Mouse (Mus musculus) hindbrain, embryonic 15.5 days (tissue): ENCODE results near the gene Thtpa. TPM values are rescaled to one million over a fixed set of nuclear protein-coding genes. Genes with fewer than 3 reads are reported as not detected.

Experiments
- ATAC-seq: fragments of 200-750 bp; cut with Nextera tagmentation; 2 replicates; pipeline ENCODE4 v1.8.0; 2017; ENCODE audit warnings: low read depth, moderate number of reproducible peaks, moderate TSS enrichment; ENCODE audit not compliant: low FRiP score
- H3K27ac ChIP-seq: fragments of 300-500 bp; sonication (generic); replicated peaks from 2 replicates; pipeline ENCODE4 v1.5.1; 2015; ENCODE audit warnings: mild to moderate bottlenecking, inconsistent platforms
- H3K27me3 ChIP-seq: fragments of 300-500 bp; sonication (generic); 2 replicates; pipeline ENCODE4 v1.6.1; 2015; ENCODE audit warnings: control low read depth, inconsistent platforms
- H3K36me3 ChIP-seq: fragments of 300-500 bp; sonication (generic); 2 replicates; pipeline ENCODE4 v1.6.1; 2015; ENCODE audit warnings: control low read depth, inconsistent platforms
- H3K4me1 ChIP-seq: fragments of 300-500 bp; sonication (generic); replicated peaks from 2 replicates; pipeline ENCODE4 v1.6.1; 2015; ENCODE audit warnings: control low read depth, inconsistent platforms
- H3K4me2 ChIP-seq: fragments of 300-500 bp; sonication (generic); 2 replicates; pipeline ENCODE4 v1.6.1; 2015; ENCODE audit warnings: moderate library complexity, mild to moderate bottlenecking, inconsistent platforms
- H3K4me3 ChIP-seq: fragments of 300-500 bp; sonication (generic); 2 replicates; pipeline ENCODE4 v1.5.1; 2015; ENCODE audit warnings: mild to moderate bottlenecking, inconsistent platforms
- H3K9ac ChIP-seq: fragments of 300-500 bp; sonication (generic); 2 replicates; pipeline ENCODE4 v1.6.1; 2015; ENCODE audit warnings: inconsistent platforms
- H3K9me3 ChIP-seq: fragments of 300-500 bp; sonication (generic); 2 replicates; pipeline ENCODE4 v1.6.1; 2016; ENCODE audit warnings: control low read depth, inconsistent platforms
- WGBS: fragments of 180-500 bp; shearing (Covaris S2); methylation state at CpG from one replicate; pipeline ENCODE4 v1.1.7; 2015; 5-methylcytosine and 5-hydroxymethylcytosine counted together
- polyA plus RNA-seq: library from polyadenylated mRNA; unstranded; fragments of >200 nt; fragmentation: Nextera tagmentation; extraction: Ambion mirVana; gene quantifications from 2 replicates; pipeline ENCODE4 v1.2.1, GENCODE M21; 2015

The Thtpa gene
- polyA plus RNA-seq, 1 experiment from 2014 or later, result 32.6 TPM

DNA sequence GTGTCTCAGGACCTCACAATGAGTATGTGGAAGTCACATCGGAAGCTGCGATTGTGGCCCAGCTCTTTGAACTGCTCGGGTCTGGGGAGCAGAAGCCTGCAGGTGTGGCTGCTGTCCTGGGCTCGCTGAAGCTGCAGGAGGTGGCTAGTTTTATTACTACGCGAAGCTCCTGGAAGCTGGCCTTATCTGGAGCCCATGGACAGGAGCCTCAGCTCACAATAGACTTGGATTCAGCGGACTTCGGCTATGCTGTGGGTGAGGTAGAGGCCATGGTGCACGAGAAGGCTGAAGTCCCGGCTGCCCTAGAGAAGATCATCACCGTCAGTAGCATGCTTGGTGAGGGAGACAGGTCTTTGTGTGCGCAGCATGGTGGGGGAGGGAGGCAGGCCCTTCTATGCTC, 1.1 kb downstream of the Thtpa start:
- Histone ChIP-seq H3K27ac (peak overlapping the region; percentile 96), H3K36me3 (no peaks in the 10 kb centered on the region; the same call in 1 of the 2 replicates), H3K9me3 (no peaks in the 10 kb centered on the region), H3K4me1 (peaks cover 46% of the 10 kb centered on the region), H3K4me2 (peak overlapping the region; percentile 71), H3K4me3 (peak overlapping the region; percentile 69), H3K9ac (peak overlapping the region; percentile 74), H3K27me3 (no peaks in the 10 kb centered on the region)
- WGBS, result 64% methylated on average over 12 of the region's 12 CpGs
- no peak for ATAC-seq

DNA sequence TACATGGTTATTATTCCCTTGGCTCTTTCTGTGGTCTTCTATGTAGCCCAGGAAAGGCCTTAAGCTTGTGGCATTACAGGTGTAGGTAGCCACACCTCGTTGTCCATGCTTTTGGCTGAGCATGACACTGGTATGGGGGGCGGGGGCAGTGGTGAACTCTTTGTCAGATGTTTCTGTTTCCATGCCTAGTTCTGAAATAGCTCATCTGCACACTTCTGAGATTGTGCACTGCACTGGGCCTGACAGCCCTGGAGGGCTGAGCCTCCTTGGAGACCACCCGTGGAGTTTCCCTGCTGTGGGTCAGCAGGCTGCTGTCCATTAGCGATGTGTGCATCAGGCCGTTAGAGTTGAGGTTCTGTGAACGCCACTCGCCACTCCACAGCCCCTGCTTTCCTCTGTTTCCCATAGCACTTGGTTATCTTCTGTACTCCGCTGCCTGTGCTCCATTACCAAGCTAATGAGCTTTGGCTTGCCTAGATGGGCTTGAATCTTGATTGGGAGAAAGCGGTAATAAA, 2.0 kb downstream of the Thtpa start:
- H3K9me3 ChIP-seq, result no peaks in the 10 kb centered on the region
- peak overlapping the region; percentile 41 for H3K27ac ChIP-seq
- peak overlapping the region; percentile 34 for H3K4me2 ChIP-seq
- H3K9ac ChIP-seq, result peak overlapping the region; percentile 23; the same call in 1 of the 2 replicates
- no peak for ATAC-seq
- H3K36me3 ChIP-seq, result no peaks in the 10 kb centered on the region; the same call in 1 of the 2 replicates
- H3K4me3 ChIP-seq, result no peak overlapping the region
- no peaks in the 10 kb centered on the region for H3K27me3 ChIP-seq
- peaks cover 42% of the 10 kb centered on the region for H3K4me1 ChIP-seq
- whole genome bisulfite sequencing, result 50% methylated on average over 9 of the region's 9 CpGs

DNA sequence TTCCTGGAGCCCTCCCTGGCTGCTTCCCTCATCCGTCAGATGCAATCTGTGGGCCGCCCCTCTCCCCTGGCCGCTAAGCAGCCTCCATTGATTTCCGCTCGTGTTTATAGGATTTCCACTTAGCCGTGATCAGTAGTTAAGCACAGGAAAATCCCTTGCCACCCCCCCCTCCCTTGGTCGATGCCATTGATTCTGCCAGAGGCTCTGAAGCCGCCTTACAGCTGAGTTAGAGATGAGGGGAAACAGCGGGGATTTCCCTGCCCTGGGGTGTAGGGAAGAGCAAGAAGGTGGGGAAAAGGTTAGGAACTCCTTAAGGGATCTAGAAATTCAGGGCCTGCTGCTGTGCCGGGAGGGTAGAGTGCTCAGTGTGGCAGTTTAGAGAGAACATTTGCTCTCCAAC, 3.1 kb downstream of the Thtpa start:
- Histone ChIP-seq H3K4me1 (peaks cover 38% of the 10 kb centered on the region), H3K27ac (peak overlapping the region; percentile 41), H3K36me3 (no peaks in the 10 kb centered on the region; the same call in 1 of the 2 replicates), H3K9ac (0 out of 2 replicates have a peak overlapping the region, but pooled peaks have one; percentile 23), H3K4me2 (peak overlapping the region; percentile 34), H3K9me3 (no peaks in the 10 kb centered on the region), H3K4me3 (no peak overlapping the region), H3K27me3 (no peaks in the 10 kb centered on the region)
- 69% methylated on average over 10 of the region's 10 CpGs for WGBS
- no peak for ATAC-seq

- Histone ChIP-seq H3K9me3 (no peaks in the 10 kb centered on the region), H3K4me3 (no peak overlapping the region), H3K9ac (no peak overlapping the region), H3K4me1 (peaks cover 36% of the 10 kb centered on the region), H3K27ac (peak overlapping the region; percentile 41), H3K36me3 (no peaks in the 10 kb centered on the region; the same call in 1 of the 2 replicates), H3K4me2 (no peak overlapping the region), H3K27me3 (no peaks in the 10 kb centered on the region)
- no peak for ATAC-seq
- WGBS, result 63% methylated on average over 4 of the region's 4 CpGs
Measured at GRCm38 (mm10) chr14:55098067-55098466, 3.5 kb downstream of the Thtpa start.

GRCm38 (mm10) chr14:55101592-55101991, 7.0 kb downstream of the Thtpa start:
- no peaks in the 10 kb centered on the region for H3K9me3 ChIP-seq
- H3K27me3 ChIP-seq, result no peaks in the 10 kb centered on the region
- H3K9ac ChIP-seq, result no peak overlapping the region
- no peak overlapping the region for H3K4me3 ChIP-seq
- no peak for ATAC-seq
- H3K4me2 ChIP-seq, result no peak overlapping the region
- H3K36me3 ChIP-seq, result no peaks in the 10 kb centered on the region; the same call in 1 of the 2 replicates
- H3K4me1 ChIP-seq, result peaks cover 33% of the 10 kb centered on the region
- WGBS, result 41% methylated on average over 4 of the region's 4 CpGs
- no peak overlapping the region for H3K27ac ChIP-seq

DNA sequence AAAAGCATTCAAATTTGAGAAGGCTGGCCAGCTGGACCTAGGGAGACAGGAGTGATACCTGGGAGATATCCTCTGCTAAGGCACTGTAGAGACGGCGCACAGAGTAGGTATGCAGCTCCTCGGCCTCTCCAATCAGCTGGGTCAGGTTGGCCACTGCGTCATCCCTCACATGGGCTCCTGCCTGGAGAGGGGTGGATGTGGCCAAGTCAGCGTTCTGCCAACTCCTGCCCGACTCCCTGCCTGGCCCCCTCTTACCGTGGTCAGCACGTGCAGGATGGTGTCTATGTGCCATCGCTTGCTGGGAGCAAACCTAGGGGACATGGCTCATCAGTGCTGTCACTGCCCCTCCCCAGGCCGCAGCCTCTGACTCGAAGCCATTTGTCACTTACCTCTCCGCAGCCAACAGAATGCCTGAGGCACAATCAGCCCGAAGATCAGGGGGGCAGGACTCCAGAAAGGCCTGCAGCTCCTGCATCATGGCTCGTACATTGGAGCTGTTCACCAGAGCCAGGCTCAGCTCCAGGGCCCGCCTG, 7.7 kb downstream of the Thtpa start:
- no peak overlapping the region for H3K4me2 ChIP-seq
- H3K4me1 ChIP-seq, result peaks cover 32% of the 10 kb centered on the region
- no peaks in the 10 kb centered on the region; the same call in 1 of the 2 replicates for H3K36me3 ChIP-seq
- 84% methylated on average over 15 of the region's 15 CpGs for WGBS
- ATAC-seq, result no peak
- no peak overlapping the region for H3K9ac ChIP-seq
- H3K27me3 ChIP-seq, result no peaks in the 10 kb centered on the region
- H3K9me3 ChIP-seq, result no peaks in the 10 kb centered on the region
- no peak overlapping the region for H3K4me3 ChIP-seq
- no peak overlapping the region for H3K27ac ChIP-seq

DNA sequence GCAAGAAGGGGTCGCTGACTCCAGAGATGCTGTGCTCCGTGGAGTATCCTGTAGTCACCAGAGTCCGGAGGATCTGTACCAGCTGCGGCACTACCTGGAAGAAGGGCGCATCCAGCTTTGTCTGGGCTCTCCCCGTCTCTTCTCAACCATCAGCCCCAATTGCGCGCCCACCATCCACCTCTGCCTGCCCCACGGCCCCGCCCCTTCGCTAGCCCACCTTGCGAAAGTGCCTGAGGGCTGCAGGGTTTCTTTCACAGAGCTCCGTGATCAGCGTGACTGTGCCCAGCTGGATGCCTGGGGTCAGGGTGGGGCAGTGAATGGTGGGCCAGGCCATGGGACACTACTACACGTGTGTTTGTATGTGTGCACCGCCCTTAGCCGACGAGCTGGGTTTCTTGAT, 9.8 kb downstream of the Thtpa start:
- WGBS, result 89% methylated on average over 18 of the region's 18 CpGs
- Histone ChIP-seq H3K4me2 (no peak overlapping the region), H3K4me3 (no peak overlapping the region), H3K4me1 (peaks cover 45% of the 10 kb centered on the region), H3K27ac (no peak overlapping the region), H3K9me3 (no peaks in the 10 kb centered on the region), H3K27me3 (no peaks in the 10 kb centered on the region), H3K9ac (no peak overlapping the region), H3K36me3 (no peaks in the 10 kb centered on the region)
- ATAC-seq, result no peak

DNA sequence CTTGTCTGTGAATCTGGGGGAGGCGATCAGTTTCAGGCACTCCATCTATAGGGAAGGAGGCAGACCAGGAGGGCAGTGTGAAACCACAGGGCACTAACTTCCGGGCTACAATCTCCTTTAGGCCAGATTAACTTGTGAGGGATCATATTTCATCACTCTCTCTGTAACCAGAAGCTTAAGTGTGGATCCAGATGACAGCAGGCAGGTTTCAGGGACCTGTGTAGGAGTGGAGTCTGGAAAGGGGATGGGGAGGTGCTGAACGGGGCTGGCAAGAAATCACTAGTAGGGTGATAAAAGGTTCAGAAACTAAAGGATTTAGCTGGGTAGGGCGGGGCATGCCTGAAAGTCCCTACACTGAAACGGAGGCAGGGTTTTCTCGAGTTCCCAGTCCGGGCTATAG, 10.8 kb downstream of the Thtpa start:
- peak overlapping the region; percentile 82 for H3K27ac ChIP-seq
- no peaks in the 10 kb centered on the region for H3K27me3 ChIP-seq
- H3K4me1 ChIP-seq, result peaks cover 55% of the 10 kb centered on the region
- H3K9ac ChIP-seq, result peak overlapping the region; percentile 52
- H3K4me2 ChIP-seq, result peak overlapping the region; percentile 95
- no peaks in the 10 kb centered on the region for H3K36me3 ChIP-seq
- ATAC-seq, result no peak
- 7% methylated on average over 7 of the region's 7 CpGs for WGBS
- peak overlapping the region; percentile 39 for H3K4me3 ChIP-seq
- no peaks in the 10 kb centered on the region for H3K9me3 ChIP-seq

DNA sequence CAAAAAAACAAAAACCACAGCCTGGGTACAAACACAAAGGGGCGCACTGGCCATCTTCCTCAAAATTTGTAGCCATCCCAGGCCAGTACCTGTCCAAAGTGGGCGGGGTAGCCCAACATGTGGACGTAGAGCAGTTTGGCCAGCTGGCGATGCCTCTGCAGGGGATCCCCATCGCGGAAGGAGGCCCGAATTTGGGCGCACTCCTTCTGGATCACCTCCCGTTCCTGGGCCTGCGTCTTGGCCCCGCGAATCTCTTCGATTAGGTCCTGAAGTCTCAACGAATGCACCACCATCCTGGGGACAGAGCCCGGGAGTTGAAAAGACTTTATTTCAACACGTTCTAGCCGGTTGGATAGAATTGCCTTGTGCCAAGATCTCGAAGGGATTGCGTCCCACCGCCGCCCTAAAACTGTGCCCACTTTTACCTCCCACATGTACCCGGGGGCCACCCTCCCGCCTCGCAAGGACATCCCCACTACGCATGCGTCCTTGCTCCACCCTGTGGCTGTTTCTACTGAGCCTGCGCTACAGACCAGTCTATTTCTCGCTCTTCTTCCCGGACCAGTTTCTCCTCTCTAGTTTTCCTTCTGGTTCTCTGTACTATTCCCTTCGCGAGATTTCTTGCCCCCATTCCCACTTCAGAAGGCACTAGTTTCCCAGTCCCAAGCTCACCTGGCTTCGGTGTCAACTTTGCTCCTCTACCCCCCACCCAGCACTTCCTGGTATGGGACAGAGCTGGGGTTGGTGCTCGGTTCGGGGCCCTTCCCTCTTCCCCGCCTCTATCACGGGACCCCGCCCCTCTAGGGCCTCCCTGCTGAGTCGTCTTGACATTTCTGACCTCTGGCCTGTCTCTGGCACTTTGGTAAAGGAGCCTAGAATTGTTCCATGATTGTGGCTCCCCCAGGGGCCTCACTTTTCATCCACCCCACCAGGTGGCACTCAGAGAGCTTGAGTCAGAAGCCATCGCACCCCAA, 11.5 kb downstream of the Thtpa start, which contains the start of gene Ap1g2:
TSS of gene Ap1g2 (minus strand) at position 758 of the 974 bp plus-strand sequence.
- peak within 1 kb of the TSS; percentile 95 for H3K4me2 ChIP-seq
- H3K27ac ChIP-seq, result peak within 1 kb of the TSS; percentile 83
- H3K9me3 ChIP-seq, result no peaks in the 10 kb centered on the region
- ATAC-seq, result peak; percentile 74
- peak within 1 kb of the TSS; percentile 52 for H3K9ac ChIP-seq
- no peaks in the 10 kb centered on the region for H3K27me3 ChIP-seq
- H3K4me1 ChIP-seq, result peaks cover 62% of the 10 kb centered on the region
- WGBS, result under 1% methylated on average over 39 of the region's 39 CpGs
- H3K4me3 ChIP-seq, result peak within 1 kb of the TSS; percentile 39
- H3K36me3 ChIP-seq, result no peaks in the 10 kb centered on the region

- Histone ChIP-seq H3K9me3 (no peaks in the 10 kb centered on the region), H3K4me2 (no peak overlapping the region), H3K36me3 (no peaks in the 10 kb centered on the region), H3K27ac (peak overlapping the region; percentile 83), H3K9ac (no peak overlapping the region), H3K27me3 (no peaks in the 10 kb centered on the region), H3K4me1 (peaks cover 71% of the 10 kb centered on the region), H3K4me3 (no peak overlapping the region)
- no peak for ATAC-seq
- WGBS, result 64% methylated on average over 8 of the region's 8 CpGs
Measured at GRCm38 (mm10) chr14:55106990-55107389, 12.4 kb downstream of the Thtpa start.

DNA sequence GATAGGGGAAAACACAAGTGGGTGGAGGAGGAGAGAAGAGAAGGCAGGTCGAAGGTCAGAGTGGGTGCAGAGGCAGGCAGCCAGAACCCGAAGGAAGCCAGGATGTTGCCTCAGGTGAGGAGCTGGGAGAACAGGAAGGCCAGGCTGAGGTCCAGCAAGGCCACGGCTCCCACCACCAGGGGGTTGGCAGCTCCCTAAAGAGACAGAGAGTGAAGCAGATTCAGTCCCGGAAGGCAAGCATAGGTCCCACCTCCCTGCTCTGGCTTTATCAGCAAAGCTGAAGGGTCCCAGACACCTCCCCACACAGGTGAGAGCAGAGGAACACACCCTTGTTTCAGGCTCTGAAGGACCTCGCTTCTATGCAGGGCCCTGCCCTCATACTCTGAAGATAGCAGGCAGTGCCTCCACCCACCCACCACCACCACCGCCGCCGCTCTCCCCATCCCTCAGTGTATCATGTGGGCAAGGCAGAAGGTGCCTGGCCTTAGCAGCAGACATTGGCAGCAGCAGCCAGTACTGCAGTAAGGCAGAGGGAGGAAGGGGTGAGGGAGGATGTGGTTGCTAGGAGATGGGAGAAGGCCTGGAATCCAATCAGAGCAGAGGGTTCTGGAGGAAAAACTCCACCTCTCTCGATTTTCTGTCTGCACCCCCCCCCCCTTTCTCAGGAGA, 13.8 kb downstream of the Thtpa start:
- Histone ChIP-seq H3K4me2 (peak overlapping the region; percentile 38), H3K27me3 (no peaks in the 10 kb centered on the region), H3K27ac (peak overlapping the region; percentile 83), H3K9ac (peak overlapping the region; percentile 35), H3K36me3 (peaks cover 8% of the 10 kb centered on the region; the same call in 1 of the 2 replicates), H3K9me3 (no peaks in the 10 kb centered on the region), H3K4me1 (peaks cover 84% of the 10 kb centered on the region), H3K4me3 (no peak overlapping the region)
- ATAC-seq, result peak; percentile 76
- WGBS, result 32% methylated on average over 9 of the region's 9 CpGs
